Mouse (Mus musculus): ENCODE results near the gene Ptprg. TPM values are rescaled to one million over a fixed set of nuclear protein-coding genes. Genes with fewer than 3 reads are reported as not detected.

The Ptprg gene
- total RNA-seq, 1 experiment from 2014 or later: not detected

- no peak for ATAC-seq (replicated peaks in 1 of 2; ENCODE audit: insufficient read depth in 1 of 2, low FRiP score in 2 of 2, low TSS enrichment in 1 of 2, low read depth in 1 of 2, poor library complexity in 2 of 2, severe bottlenecking in 2 of 2)
Measured at GRCm38 (mm10) chr14:11818054-11818453, 264.7 kb downstream of the Ptprg start.

GRCm38 (mm10) chr14:11818721-11819120 lies 265.4 kb downstream of the Ptprg start:
- no peak for ATAC-seq (replicated peaks in 1 of 2; ENCODE audit: insufficient read depth in 1 of 2, low FRiP score in 2 of 2, low TSS enrichment in 1 of 2, low read depth in 1 of 2, poor library complexity in 2 of 2, severe bottlenecking in 2 of 2)

DNA sequence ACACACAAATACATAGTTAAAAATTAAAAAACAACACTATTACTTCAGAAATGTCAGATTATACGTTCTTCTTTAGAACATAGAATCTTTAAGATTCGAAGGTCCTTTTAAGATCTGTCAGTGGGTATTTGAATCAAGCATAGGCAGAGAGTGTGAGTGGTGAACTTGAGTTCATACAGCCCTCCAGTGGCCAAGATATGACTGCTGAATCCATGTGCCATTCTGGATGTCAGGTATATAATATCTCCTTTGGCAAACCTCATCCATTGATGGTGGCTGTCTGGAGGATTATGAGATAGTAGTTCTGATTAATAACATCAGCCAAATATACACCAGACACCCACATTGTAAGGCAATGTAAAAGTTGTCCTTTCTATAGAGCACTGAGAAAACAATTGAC lies 266.0 kb downstream of the Ptprg start:
- no peak for ATAC-seq (replicated peaks in 1 of 2; ENCODE audit: insufficient read depth in 1 of 2, low FRiP score in 2 of 2, low TSS enrichment in 1 of 2, low read depth in 1 of 2, poor library complexity in 2 of 2, severe bottlenecking in 2 of 2)

DNA sequence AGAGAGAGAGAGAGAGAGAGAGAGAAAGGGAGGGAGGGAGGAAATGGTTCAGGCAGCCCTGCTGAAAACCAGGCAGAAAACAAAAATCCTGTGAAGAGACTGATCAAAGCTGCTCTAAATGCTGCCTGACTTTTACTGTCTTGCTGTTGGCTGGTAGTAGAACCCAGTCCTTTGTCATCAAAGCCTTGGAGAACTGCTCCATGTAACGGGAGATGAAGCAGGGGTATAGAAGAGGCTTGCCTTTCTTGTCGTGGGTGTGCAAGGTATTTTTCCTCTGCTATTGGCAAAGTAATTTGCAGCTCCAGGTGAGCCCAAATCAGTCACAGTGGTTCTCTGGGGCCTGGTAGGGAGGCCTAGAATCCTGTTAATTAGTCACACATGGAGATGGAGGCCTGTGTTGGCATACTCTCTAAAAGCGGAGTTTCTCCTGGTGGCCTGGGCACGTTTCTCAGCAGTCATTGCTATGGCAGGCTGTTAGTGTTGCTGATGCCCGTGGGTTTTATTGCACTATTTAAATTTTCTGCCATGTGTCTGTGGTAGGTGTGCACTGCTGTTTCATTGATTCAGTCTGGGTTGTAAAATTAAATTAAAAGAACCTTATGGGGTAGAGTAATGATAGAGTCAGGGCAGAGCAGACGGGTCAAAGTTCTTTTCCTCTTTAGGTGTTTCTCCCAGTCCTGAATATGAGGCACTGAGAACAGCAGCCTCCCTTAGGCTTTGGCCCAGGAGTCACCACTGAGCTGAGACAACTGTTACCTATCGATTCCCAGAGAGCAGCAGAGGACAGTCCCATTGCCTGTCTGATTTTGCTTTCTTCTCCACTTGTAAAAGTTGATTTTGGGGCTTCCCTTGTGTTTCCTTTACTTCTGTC lies 269.7 kb downstream of the Ptprg start:
- ATAC-seq (replicated peaks in 1 of 2; ENCODE audit: insufficient read depth in 1 of 2, low FRiP score in 2 of 2, low TSS enrichment in 1 of 2, low read depth in 1 of 2, poor library complexity in 2 of 2, severe bottlenecking in 2 of 2): no peak

DNA sequence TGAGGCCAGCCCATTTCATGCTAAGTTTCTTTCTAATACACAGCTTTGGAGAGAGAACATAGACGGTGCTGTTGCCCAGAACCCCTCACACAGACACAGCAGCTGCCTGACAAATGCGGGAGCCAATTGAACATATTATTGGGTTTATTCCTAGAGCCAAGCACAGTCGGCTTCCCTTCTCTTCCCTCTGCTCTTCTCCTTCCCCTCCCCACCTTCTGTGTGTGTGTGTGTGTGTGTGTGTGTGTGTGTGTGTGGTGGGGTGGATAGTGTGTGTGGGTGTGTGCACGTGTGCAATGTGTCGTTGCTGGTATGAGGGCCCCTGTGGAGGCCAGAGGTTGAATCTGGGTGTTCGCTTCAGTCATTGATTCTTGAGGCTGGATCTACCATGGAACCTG lies 270.4 kb downstream of the Ptprg start:
- no peak for ATAC-seq (replicated peaks in 1 of 2; ENCODE audit: insufficient read depth in 1 of 2, low FRiP score in 2 of 2, low TSS enrichment in 1 of 2, low read depth in 1 of 2, poor library complexity in 2 of 2, severe bottlenecking in 2 of 2)

DNA sequence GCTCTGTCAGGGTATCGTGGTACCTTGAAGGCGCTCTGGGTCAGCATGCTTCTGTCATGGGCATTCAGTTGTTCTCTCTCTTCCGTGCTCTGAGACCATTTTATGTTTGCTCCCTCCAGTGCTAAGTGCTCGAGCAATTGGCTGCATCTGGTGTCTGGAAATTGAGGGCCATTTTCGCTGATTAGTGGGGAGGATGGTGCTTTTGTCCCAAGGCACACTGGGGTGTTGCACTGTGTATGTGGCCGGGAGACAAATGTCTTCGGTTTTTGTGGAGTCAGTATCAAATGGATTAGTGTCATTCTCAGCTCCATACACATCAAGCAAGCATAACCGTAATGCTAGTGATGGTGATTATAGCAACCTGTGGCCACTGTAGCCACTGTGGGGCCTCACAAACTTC lies 271.6 kb downstream of the Ptprg start:
- no peak for ATAC-seq (replicated peaks in 1 of 2; ENCODE audit: insufficient read depth in 1 of 2, low FRiP score in 2 of 2, low TSS enrichment in 1 of 2, low read depth in 1 of 2, poor library complexity in 2 of 2, severe bottlenecking in 2 of 2)

GRCm38 (mm10) chr14:11825551-11825950 lies 272.2 kb downstream of the Ptprg start:
- ATAC-seq (replicated peaks in 1 of 2; ENCODE audit: insufficient read depth in 1 of 2, low FRiP score in 2 of 2, low TSS enrichment in 1 of 2, low read depth in 1 of 2, poor library complexity in 2 of 2, severe bottlenecking in 2 of 2): no peak

GRCm38 (mm10) chr14:11828086-11828485 lies 274.8 kb downstream of the Ptprg start:
- no peak for ATAC-seq (replicated peaks in 1 of 2; ENCODE audit: insufficient read depth in 1 of 2, low FRiP score in 2 of 2, low TSS enrichment in 1 of 2, low read depth in 1 of 2, poor library complexity in 2 of 2, severe bottlenecking in 2 of 2)

- ATAC-seq (replicated peaks in 1 of 2; ENCODE audit: insufficient read depth in 1 of 2, low FRiP score in 2 of 2, low TSS enrichment in 1 of 2, low read depth in 1 of 2, poor library complexity in 2 of 2, severe bottlenecking in 2 of 2): no peak
Measured at GRCm38 (mm10) chr14:11833678-11834077, 280.3 kb downstream of the Ptprg start.

GRCm38 (mm10) chr14:11835706-11836445 lies 282.5 kb downstream of the Ptprg start:
- no peak for ATAC-seq (replicated peaks in 1 of 2; ENCODE audit: insufficient read depth in 1 of 2, low FRiP score in 2 of 2, low TSS enrichment in 1 of 2, low read depth in 1 of 2, poor library complexity in 2 of 2, severe bottlenecking in 2 of 2)

DNA sequence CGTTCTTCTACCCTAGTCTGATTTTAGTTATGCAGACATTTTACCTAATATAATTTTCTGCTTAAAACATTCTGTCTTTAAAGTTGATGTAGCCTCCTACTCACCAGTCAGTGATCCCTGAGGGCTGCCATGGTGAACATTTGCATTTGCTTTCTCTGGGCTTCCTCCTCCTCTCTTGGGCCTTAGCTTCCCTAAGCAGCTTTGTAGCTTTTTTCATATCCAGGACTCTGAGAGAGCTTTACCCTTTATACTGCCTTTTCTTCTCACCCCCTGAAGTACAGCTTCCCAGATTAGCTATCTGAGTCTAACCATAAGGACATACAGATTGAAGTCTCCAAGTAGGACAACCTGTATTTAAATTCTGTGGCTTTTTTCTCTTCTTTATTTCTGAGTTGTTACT lies 284.4 kb downstream of the Ptprg start:
- ATAC-seq (replicated peaks in 1 of 2; ENCODE audit: insufficient read depth in 1 of 2, low FRiP score in 2 of 2, low TSS enrichment in 1 of 2, low read depth in 1 of 2, poor library complexity in 2 of 2, severe bottlenecking in 2 of 2): no peak

GRCm38 (mm10) chr14:11841621-11842020 lies 288.3 kb downstream of the Ptprg start:
- ATAC-seq (replicated peaks in 1 of 2; ENCODE audit: insufficient read depth in 1 of 2, low FRiP score in 2 of 2, low TSS enrichment in 1 of 2, low read depth in 1 of 2, poor library complexity in 2 of 2, severe bottlenecking in 2 of 2): no peak

DNA sequence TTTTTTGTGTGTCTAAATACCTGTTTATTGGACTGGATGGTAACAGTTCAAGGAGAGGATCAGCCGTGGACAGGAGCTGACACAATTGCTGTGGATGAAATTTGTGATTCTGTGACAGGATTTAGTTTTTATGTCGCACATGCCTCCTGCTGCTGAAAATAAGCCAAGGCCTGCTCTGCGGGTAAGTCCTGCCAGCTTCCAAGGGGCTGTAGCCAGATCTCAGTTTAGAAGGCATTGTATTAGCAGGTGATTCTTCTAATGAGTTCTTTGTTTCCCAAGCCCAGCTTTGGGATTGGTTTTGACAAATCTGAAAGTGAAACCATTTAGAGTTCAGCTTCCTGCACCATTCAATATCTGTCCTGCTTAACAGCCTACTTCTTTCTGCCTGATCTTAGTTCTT lies 299.6 kb downstream of the Ptprg start:
- no peak for ATAC-seq (replicated peaks in 1 of 2; ENCODE audit: insufficient read depth in 1 of 2, low FRiP score in 2 of 2, low TSS enrichment in 1 of 2, low read depth in 1 of 2, poor library complexity in 2 of 2, severe bottlenecking in 2 of 2)

GRCm38 (mm10) chr14:11855499-11855898 lies 302.2 kb downstream of the Ptprg start:
- no peak for ATAC-seq (replicated peaks in 1 of 2; ENCODE audit: insufficient read depth in 1 of 2, low FRiP score in 2 of 2, low TSS enrichment in 1 of 2, low read depth in 1 of 2, poor library complexity in 2 of 2, severe bottlenecking in 2 of 2)

- ATAC-seq (replicated peaks in 1 of 2; ENCODE audit: insufficient read depth in 1 of 2, low FRiP score in 2 of 2, low TSS enrichment in 1 of 2, low read depth in 1 of 2, poor library complexity in 2 of 2, severe bottlenecking in 2 of 2): no peak
Measured at GRCm38 (mm10) chr14:11857928-11858481, 304.7 kb downstream of the Ptprg start.

DNA sequence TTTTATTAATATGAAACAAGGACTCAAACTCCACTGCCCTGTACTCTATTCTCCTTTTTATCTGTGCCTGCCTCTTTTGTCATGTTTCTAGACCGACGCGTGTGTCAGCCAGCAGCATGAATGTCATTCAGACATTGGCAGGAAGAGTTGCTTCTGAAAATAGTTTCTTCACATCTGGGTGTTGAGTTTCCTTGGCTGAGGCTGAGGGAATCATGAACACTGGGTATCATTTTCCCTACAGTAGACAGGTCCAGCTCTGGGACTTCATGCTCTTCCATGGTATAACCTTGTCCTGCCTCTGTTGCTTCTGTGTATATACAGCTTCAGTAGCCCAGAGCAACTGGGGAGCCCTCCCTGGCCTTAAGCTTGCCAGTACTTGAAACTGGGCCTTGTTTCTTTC lies 310.0 kb downstream of the Ptprg start:
- no peak for ATAC-seq (replicated peaks in 1 of 2; ENCODE audit: insufficient read depth in 1 of 2, low FRiP score in 2 of 2, low TSS enrichment in 1 of 2, low read depth in 1 of 2, poor library complexity in 2 of 2, severe bottlenecking in 2 of 2)

GRCm38 (mm10) chr14:11864840-11865239 lies 311.5 kb downstream of the Ptprg start:
- ATAC-seq (replicated peaks in 1 of 2; ENCODE audit: insufficient read depth in 1 of 2, low FRiP score in 2 of 2, low TSS enrichment in 1 of 2, low read depth in 1 of 2, poor library complexity in 2 of 2, severe bottlenecking in 2 of 2): no peak

DNA sequence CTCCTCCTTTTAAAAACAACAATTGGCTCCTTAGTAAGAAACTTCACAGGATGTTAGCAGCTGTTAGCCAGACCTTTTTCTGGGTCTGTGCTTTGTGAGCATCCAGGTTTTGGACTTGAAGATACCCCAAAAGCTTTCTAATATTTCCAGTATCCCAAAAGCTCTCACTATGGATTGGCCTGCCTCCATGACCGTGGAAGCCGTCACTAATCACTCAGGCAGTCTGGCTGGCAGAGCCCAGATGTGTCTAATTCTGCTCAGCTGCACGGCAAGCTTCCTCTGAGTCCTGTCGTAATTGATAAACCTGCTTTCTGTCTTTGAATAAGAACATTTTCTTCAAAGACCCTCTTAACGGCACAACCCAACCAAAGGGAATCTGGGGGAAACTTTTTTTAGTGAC lies 312.0 kb downstream of the Ptprg start:
- ATAC-seq (replicated peaks in 1 of 2; ENCODE audit: insufficient read depth in 1 of 2, low FRiP score in 2 of 2, low TSS enrichment in 1 of 2, low read depth in 1 of 2, poor library complexity in 2 of 2, severe bottlenecking in 2 of 2): no peak
